Mouse (Mus musculus) hindbrain, postnatal 0 days (tissue): Measurements from ENCODE around the gene Hspa1b. TPM values are rescaled to one million over a fixed set of nuclear protein-coding genes. Genes with fewer than 3 reads are reported as not detected.

Experiments used
- ATAC-seq: fragments of 200-750 bp; cut with Nextera tagmentation; 2 replicates; pipeline ENCODE4 v1.8.0; 2017; ENCODE audit warnings: mild to moderate bottlenecking, moderate TSS enrichment, moderate library complexity
- DNase-seq: peaks from one replicate; pipeline ENCODE4 v3.0.0-alpha.2; 2015; ENCODE audit warnings: low spot score
- H3K27ac ChIP-seq: fragments of 300-500 bp; sonication (generic); 2 replicates; pipeline ENCODE4 v1.5.1; 2014; ENCODE audit warnings: mild to moderate bottlenecking
- H3K27me3 ChIP-seq: fragments of 300-500 bp; sonication (generic); 2 replicates; pipeline ENCODE4 v1.6.1; 2014; ENCODE audit warnings: low read length, mixed read lengths; ENCODE audit not compliant: insufficient read depth
- H3K36me3 ChIP-seq: fragments of 300-500 bp; sonication (generic); 2 replicates; pipeline ENCODE4 v1.6.1; 2014; ENCODE audit warnings: low read length, mixed read lengths; ENCODE audit not compliant: insufficient read depth
- H3K4me1 ChIP-seq: fragments of 300-500 bp; sonication (generic); 2 replicates; pipeline ENCODE4 v1.6.1; 2014; ENCODE audit warnings: antibody characterized with exemption, low read length, mixed read lengths; ENCODE audit not compliant: insufficient read depth
- H3K4me2 ChIP-seq: fragments of 300-500 bp; sonication (generic); 2 replicates; pipeline ENCODE4 v1.6.1; 2014; ENCODE audit warnings: low read depth, mild to moderate bottlenecking, low read length, moderate library complexity, mixed read lengths
- H3K4me3 ChIP-seq: fragments of 300-500 bp; sonication (generic); 2 replicates; pipeline ENCODE4 v1.5.1; 2014; ENCODE audit warnings: low read length
- H3K9ac ChIP-seq: fragments of 300-500 bp; sonication (generic); replicated peaks from 2 replicates; pipeline ENCODE4 v1.6.1; 2014; ENCODE audit warnings: mild to moderate bottlenecking, low read length, moderate library complexity, mixed read lengths
- H3K9me3 ChIP-seq: fragments of 300-500 bp; sonication (generic); 2 replicates; pipeline ENCODE4 v1.6.1; 2016; ENCODE audit warnings: low read length, mixed read lengths
- CTCF ChIP-seq: IDR thresholded peaks from 2 replicates; pipeline ENCODE4 v1.5.1; 2016; ENCODE audit warnings: antibody characterized with exemption, control low read depth, low read depth
- WGBS: fragments of 180-500 bp; shearing (Covaris S2); extraction: QIAGEN DNeasy Blood & Tissue Kit; methylation state at CpG from one replicate; pipeline ENCODE4 v1.1.7; 2014; 5-methylcytosine and 5-hydroxymethylcytosine counted together
- polyA plus RNA-seq: library from polyadenylated mRNA; unstranded; fragments of >200 nt; fragmentation: Nextera tagmentation; extraction: Ambion mirVana; gene quantifications from 2 replicates; pipeline ENCODE4 v1.2.1, GENCODE M21; 2015
- total RNA-seq: library from RNA; depleted of rRNA; stranded (reverse); fragments of >200 nt; gene quantifications from 2 replicates; pipeline ENCODE4 v1.2.3, GENCODE M21; 2014; rRNA removed

The Hspa1b gene
- total and polyA plus RNA-seq, 2 experiments from 2014 or later = 0.51 to 15.2 TPM

DNA sequence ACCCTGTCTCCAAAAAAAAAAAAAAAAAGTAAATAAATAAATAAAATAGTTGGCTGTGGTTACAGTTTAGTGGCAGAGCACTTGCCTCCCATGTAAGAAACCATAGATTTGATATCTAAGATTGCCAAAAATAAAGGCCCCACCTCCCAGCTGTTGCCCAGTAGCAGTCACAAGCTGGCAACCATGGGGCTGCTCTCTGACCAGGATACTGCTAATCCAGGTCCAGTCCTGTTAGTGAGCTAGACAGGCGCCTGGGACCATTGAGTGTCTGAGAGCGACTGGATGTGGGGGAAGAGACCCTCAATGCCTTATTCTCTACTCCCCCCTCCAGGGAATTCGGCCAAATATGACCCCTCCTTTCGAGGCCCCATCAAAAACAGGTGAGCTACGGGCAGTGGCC, 42.7 kb downstream of the Hspa1b start:
- 86% methylated on average over 5 of the region's 5 CpGs for WGBS

GRCm38 (mm10) chr17:34915410-34915831, 43.6 kb downstream of the Hspa1b start:
- 27% methylated on average over 11 of the region's 11 CpGs for WGBS
- no peak for DNase-seq

More for the DNA sequence above, 42.7 kb downstream of the Hspa1b start:
- TF ChIP-seq CTCF = no peak
- ATAC-seq (no peak), DNase-seq (no peak)
- Histone ChIP-seq H3K9ac (no peak overlapping the region), H3K4me3 (no peak overlapping the region), H3K4me2 (no peak overlapping the region), H3K36me3 (peaks cover 25% of the 10 kb centered on the region; the same call in 1 of the 2 replicates), H3K9me3 (no peaks in the 10 kb centered on the region), H3K27me3 (no peaks in the 10 kb centered on the region), H3K27ac (no peak overlapping the region), H3K4me1 (no peaks in the 10 kb centered on the region)

DNA sequence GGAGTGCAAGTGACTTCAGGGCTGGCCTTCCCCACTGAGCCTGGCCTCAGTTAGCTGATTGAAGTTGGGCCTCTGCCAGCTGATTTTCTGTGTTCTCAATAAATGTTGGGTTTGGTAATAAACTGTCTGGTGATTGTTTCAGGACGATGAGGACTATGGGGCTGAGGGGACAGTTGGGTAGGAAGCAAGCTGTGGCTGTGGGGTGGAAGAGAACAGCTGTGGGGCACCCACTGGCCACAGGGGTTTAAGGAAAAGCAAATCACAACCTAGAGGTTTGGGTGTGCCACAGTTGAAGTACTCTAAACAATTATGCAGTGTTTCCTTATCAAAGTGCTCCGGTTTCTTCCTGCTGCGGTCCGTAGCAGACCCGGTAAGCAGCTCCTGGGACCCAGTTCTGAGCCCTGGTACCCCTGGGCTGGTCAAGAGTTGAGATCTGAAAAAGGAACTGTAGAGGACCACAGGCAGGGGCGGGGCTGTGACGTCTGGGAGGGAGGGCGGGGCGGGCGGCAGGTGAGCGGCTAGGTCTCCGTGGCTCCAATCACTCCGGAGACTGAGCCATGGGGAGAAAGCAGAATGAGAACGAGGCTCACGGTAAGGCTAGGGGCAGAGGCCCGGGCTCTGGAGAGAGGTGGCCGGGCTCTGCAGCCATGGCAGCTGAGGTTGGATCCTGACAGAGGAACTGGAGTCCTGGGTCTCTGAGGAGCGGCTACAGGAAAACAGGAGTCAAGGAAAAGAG, 44.9 kb downstream of the Hspa1b start, which contains the start of gene Slc44a4:
Gene Slc44a4, plus strand, starts transcription at position 537 of the 736 bp plus-strand sequence.
- Histone ChIP-seq H3K9ac (no peak within 1 kb of the TSS), H3K4me3 (no peak within 1 kb of the TSS), H3K9me3 (no peaks in the 10 kb centered on the region), H3K36me3 (peaks cover 46% of the 10 kb centered on the region), H3K4me1 (no peaks in the 10 kb centered on the region), H3K27ac (no peak within 1 kb of the TSS), H3K27me3 (no peaks in the 10 kb centered on the region), H3K4me2 (no peak within 1 kb of the TSS)
- ATAC-seq = no peak
- TF ChIP-seq CTCF = no peak
- DNase-seq = no peak
- WGBS = 41% methylated on average over 18 of the region's 18 CpGs

More at GRCm38 (mm10) chr17:34915410-34915831, 43.6 kb downstream of the Hspa1b start:
- H3K4me3 ChIP-seq = no peak overlapping the region
- H3K27ac ChIP-seq = no peak overlapping the region
- TF ChIP-seq CTCF = peak; percentile 36; the same call in 1 of the 2 replicates
- no peak overlapping the region for H3K9ac ChIP-seq
- H3K36me3 ChIP-seq = peaks cover 34% of the 10 kb centered on the region
- no peaks in the 10 kb centered on the region for H3K4me1 ChIP-seq
- no peak overlapping the region for H3K4me2 ChIP-seq
- H3K27me3 ChIP-seq = no peaks in the 10 kb centered on the region
- no peak for ATAC-seq
- no peaks in the 10 kb centered on the region for H3K9me3 ChIP-seq

- 35% methylated on average over 5 of the region's 5 CpGs for WGBS
- peak; percentile 94 for TF ChIP-seq CTCF
- Histone ChIP-seq H3K4me3 (no peak overlapping the region), H3K27me3 (no peaks in the 10 kb centered on the region), H3K9ac (no peak overlapping the region), H3K27ac (no peak overlapping the region), H3K4me2 (no peak overlapping the region), H3K4me1 (no peaks in the 10 kb centered on the region), H3K9me3 (no peaks in the 10 kb centered on the region), H3K36me3 (peaks cover 67% of the 10 kb centered on the region)
- ATAC-seq (peak; percentile 77), DNase-seq (peak; percentile 77)
Observed at GRCm38 (mm10) chr17:34911945-34912351, 47.1 kb downstream of the Hspa1b start.

DNA sequence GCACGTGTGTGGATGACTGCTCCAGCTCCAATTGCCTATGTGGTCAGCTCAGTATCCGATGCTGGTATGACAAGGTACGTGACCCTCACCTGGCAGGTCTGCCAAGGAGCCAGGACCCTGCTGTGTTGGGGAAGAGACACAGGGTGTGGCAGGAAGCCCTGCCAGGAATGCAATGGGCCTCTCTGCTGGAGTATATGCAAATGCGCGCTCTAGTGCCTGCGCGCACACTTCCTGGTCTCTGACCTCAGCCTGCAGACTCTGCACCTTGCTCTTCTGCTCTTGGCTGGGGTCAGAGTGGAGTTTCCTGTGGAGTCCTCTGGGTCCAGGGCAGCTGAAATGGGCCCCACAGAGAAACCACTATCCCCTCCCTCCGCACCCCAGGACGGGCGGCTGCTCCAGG, 48.1 kb downstream of the Hspa1b start:
- no peaks in the 10 kb centered on the region for H3K27me3 ChIP-seq
- ATAC-seq (no peak), DNase-seq (no peak)
- no peaks in the 10 kb centered on the region for H3K4me1 ChIP-seq
- no peak overlapping the region for H3K4me3 ChIP-seq
- no peaks in the 10 kb centered on the region for H3K9me3 ChIP-seq
- no peak overlapping the region for H3K9ac ChIP-seq
- no peak overlapping the region for H3K27ac ChIP-seq
- H3K4me2 ChIP-seq = no peak overlapping the region
- WGBS = 85% methylated on average over 10 of the region's 10 CpGs
- H3K36me3 ChIP-seq = peaks cover 76% of the 10 kb centered on the region
- no peak for TF ChIP-seq CTCF

Other genes with a start within 250 kb of the Hspa1b start
Only the 30 nearest of the 42 such genes appear.
- gene Cyp21a1, start 154.7 kb downstream of the Hspa1b start, total RNA-seq = not detected in 2 replicates
- not detected in 2 replicates for gene Cyp21a1, start 154.7 kb downstream of the Hspa1b start, polyA plus RNA-seq
- 17.5 and 29.6 TPM in 2 replicates for gene Stk19, start 122.3 kb downstream of the Hspa1b start, total RNA-seq
- gene Stk19, start 122.3 kb downstream of the Hspa1b start, polyA plus RNA-seq = 45.5 and 46.5 TPM in 2 replicates
- gene Dxo, start 122.2 kb downstream of the Hspa1b start, total RNA-seq = 36.4 and 48.9 TPM in 2 replicates
- 47.6 and 53.8 TPM in 2 replicates for gene Dxo, start 122.2 kb downstream of the Hspa1b start, polyA plus RNA-seq
- gene Skiv2l, start 109.0 kb downstream of the Hspa1b start, total RNA-seq = 98.1 and 100 TPM in 2 replicates
- gene Skiv2l, start 109.0 kb downstream of the Hspa1b start, polyA plus RNA-seq = 43.8 and 44.5 TPM in 2 replicates
- 27.6 and 32.9 TPM in 2 replicates for gene Nelfe, start 108.8 kb downstream of the Hspa1b start, total RNA-seq
- gene Nelfe, start 108.8 kb downstream of the Hspa1b start, polyA plus RNA-seq = 63.5 and 71.9 TPM in 2 replicates
- gene Cfb, start 96.7 kb downstream of the Hspa1b start, total RNA-seq = 0.07 and 0.26 TPM in 2 replicates
- gene Cfb, start 96.7 kb downstream of the Hspa1b start, polyA plus RNA-seq = 1.0 and 1.3 TPM in 2 replicates
- gene Zbtb12, start 79.8 kb downstream of the Hspa1b start, total RNA-seq = 20.7 and 31.1 TPM in 2 replicates
- 5.1 and 6.5 TPM in 2 replicates for gene Zbtb12, start 79.8 kb downstream of the Hspa1b start, polyA plus RNA-seq
- not detected in 2 replicates for gene Gm20547, start 77.2 kb downstream of the Hspa1b start, total RNA-seq
- not detected in 2 replicates for gene Gm20547, start 77.2 kb downstream of the Hspa1b start, polyA plus RNA-seq
- gene C2, start 61.0 kb downstream of the Hspa1b start, total RNA-seq = 5.4 and 7.8 TPM in 2 replicates
- gene C2, start 61.0 kb downstream of the Hspa1b start, polyA plus RNA-seq = 5.5 and 6.0 TPM in 2 replicates
- gene Ehmt2, start 60.8 kb downstream of the Hspa1b start, total RNA-seq = 309 and 317 TPM in 2 replicates
- 57.4 and 57.6 TPM in 2 replicates for gene Ehmt2, start 60.8 kb downstream of the Hspa1b start, polyA plus RNA-seq
- 0.22 TPM in 1 of 2 replicates, not detected in the other for gene Slc44a4, start 44.8 kb downstream of the Hspa1b start, total RNA-seq
- gene Slc44a4, start 44.8 kb downstream of the Hspa1b start, polyA plus RNA-seq = 0.18 and 0.25 TPM in 2 replicates
- gene Neu1, start 28.0 kb downstream of the Hspa1b start, total RNA-seq = 50.9 and 93.9 TPM in 2 replicates
- 42.9 and 43.1 TPM in 2 replicates for gene Neu1, start 28.0 kb downstream of the Hspa1b start, polyA plus RNA-seq
- gene Gm20481, start 10.7 kb upstream of the Hspa1b start, total RNA-seq = not detected in 2 replicates
- gene Gm20481, start 10.7 kb upstream of the Hspa1b start, polyA plus RNA-seq = not detected in 2 replicates
- gene Hspa1a, start 12.9 kb upstream of the Hspa1b start, total RNA-seq = 25.0 and 29.0 TPM in 2 replicates
- gene Hspa1a, start 12.9 kb upstream of the Hspa1b start, polyA plus RNA-seq = 13.6 and 14.7 TPM in 2 replicates
- gene Hspa1l, start 13.5 kb upstream of the Hspa1b start, total RNA-seq = 0.99 and 1.4 TPM in 2 replicates
- gene Hspa1l, start 13.5 kb upstream of the Hspa1b start, polyA plus RNA-seq = 0.76 TPM in 2 replicates
- 35.5 and 43.1 TPM in 2 replicates for gene Lsm2, start 22.6 kb upstream of the Hspa1b start, total RNA-seq
- gene Lsm2, start 22.6 kb upstream of the Hspa1b start, polyA plus RNA-seq = 106 and 110 TPM in 2 replicates
- gene Vars, start 41.7 kb upstream of the Hspa1b start, total RNA-seq = 128 TPM in 2 replicates
- gene Vars, start 41.7 kb upstream of the Hspa1b start, polyA plus RNA-seq = 39.9 and 41.7 TPM in 2 replicates
- gene Vwa7, start 57.3 kb upstream of the Hspa1b start, total RNA-seq = 0.68 and 1.2 TPM in 2 replicates
- gene Vwa7, start 57.3 kb upstream of the Hspa1b start, polyA plus RNA-seq = 0.11 and 0.18 TPM in 2 replicates
- gene Sapcd1, start 68.8 kb upstream of the Hspa1b start, total RNA-seq = 0.65 and 2.1 TPM in 2 replicates
- gene Sapcd1, start 68.8 kb upstream of the Hspa1b start, polyA plus RNA-seq = 2.4 and 2.7 TPM in 2 replicates
- gene Msh5, start 87.5 kb upstream of the Hspa1b start, total RNA-seq = 1.1 and 6.4 TPM in 2 replicates
- gene Msh5, start 87.5 kb upstream of the Hspa1b start, polyA plus RNA-seq = 2.2 and 3.1 TPM in 2 replicates
- gene Clic1, start 90.7 kb upstream of the Hspa1b start, total RNA-seq = 56.9 and 59.5 TPM in 2 replicates
- gene Clic1, start 90.7 kb upstream of the Hspa1b start, polyA plus RNA-seq = 81.9 and 88.5 TPM in 2 replicates
- gene Ddah2, start 99.8 kb upstream of the Hspa1b start, total RNA-seq = 216 and 228 TPM in 2 replicates
- gene Ddah2, start 99.8 kb upstream of the Hspa1b start, polyA plus RNA-seq = 322 and 331 TPM in 2 replicates
- not detected in 2 replicates for gene Ly6g6c, start 106.2 kb upstream of the Hspa1b start, total RNA-seq
- gene Ly6g6c, start 106.2 kb upstream of the Hspa1b start, polyA plus RNA-seq = not detected in 2 replicates
- not detected in 2 replicates for gene Mpig6b, start 106.9 kb upstream of the Hspa1b start, total RNA-seq
- 0.18 TPM in 2 replicates for gene Mpig6b, start 106.9 kb upstream of the Hspa1b start, polyA plus RNA-seq
- gene Ly6g6e, start 117.7 kb upstream of the Hspa1b start, total RNA-seq = not detected in 2 replicates
- gene Ly6g6e, start 117.7 kb upstream of the Hspa1b start, polyA plus RNA-seq = 0.44 TPM in 1 of 2 replicates, not detected in the other
- gene Ly6g6d, start 118.8 kb upstream of the Hspa1b start, total RNA-seq = 0.78 TPM in 1 of 2 replicates, not detected in the other
- gene Ly6g6d, start 118.8 kb upstream of the Hspa1b start, polyA plus RNA-seq = 1.3 and 1.9 TPM in 2 replicates
- gene Ly6g6f, start 126.4 kb upstream of the Hspa1b start, total RNA-seq = not detected in 2 replicates
- gene Ly6g6f, start 126.4 kb upstream of the Hspa1b start, polyA plus RNA-seq = 0.26 TPM in 1 of 2 replicates, not detected in the other
- gene Abhd16a, start 130.0 kb upstream of the Hspa1b start, total RNA-seq = 129 and 158 TPM in 2 replicates
- 121 TPM in 2 replicates for gene Abhd16a, start 130.0 kb upstream of the Hspa1b start, polyA plus RNA-seq
- not detected in 2 replicates for gene Ly6g5c, start 149.0 kb upstream of the Hspa1b start, total RNA-seq
- not detected in 2 replicates for gene Ly6g5c, start 149.0 kb upstream of the Hspa1b start, polyA plus RNA-seq
- 1.7 and 2.0 TPM in 2 replicates for gene Ly6g5b, start 156.2 kb upstream of the Hspa1b start, total RNA-seq
- gene Ly6g5b, start 156.2 kb upstream of the Hspa1b start, polyA plus RNA-seq = 0.76 and 1.2 TPM in 2 replicates